Mouse (Mus musculus): ENCODE measurements at regions not wholly inside any gene's neighbourhood (a gene's known extent, or its start where the extent isn't known, plus 50 kb on each side); places are given as distances from the start of the nearest gene placed in this dataset.
"Not testable (repeated sequence)": the region's sequence is repeated elsewhere in the genome, so short reads cannot be mapped to it uniquely, and the experiment has no call there.

DNA sequence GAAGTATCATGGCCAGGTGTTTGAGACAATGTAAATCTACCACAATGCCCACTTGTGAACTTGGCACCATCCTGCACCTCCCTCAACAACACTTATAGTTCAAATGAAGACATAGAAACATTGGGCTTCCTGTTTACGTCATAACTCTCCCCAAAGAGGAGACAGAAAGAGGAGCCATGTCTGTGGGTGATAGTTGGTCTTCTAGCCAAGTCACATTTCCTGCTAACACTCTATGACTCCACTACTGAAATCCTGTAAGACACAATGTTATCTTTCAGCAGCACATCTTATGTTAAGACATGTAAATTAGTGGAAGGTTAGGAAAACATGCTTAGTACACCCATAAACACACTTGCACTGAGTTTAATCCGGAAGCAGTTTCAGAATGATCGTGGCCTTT lies 451.4 kb downstream of the Dad1 start:
- DNase-seq (ENCODE audit: low read depth, low spot score), result no peak

DNA sequence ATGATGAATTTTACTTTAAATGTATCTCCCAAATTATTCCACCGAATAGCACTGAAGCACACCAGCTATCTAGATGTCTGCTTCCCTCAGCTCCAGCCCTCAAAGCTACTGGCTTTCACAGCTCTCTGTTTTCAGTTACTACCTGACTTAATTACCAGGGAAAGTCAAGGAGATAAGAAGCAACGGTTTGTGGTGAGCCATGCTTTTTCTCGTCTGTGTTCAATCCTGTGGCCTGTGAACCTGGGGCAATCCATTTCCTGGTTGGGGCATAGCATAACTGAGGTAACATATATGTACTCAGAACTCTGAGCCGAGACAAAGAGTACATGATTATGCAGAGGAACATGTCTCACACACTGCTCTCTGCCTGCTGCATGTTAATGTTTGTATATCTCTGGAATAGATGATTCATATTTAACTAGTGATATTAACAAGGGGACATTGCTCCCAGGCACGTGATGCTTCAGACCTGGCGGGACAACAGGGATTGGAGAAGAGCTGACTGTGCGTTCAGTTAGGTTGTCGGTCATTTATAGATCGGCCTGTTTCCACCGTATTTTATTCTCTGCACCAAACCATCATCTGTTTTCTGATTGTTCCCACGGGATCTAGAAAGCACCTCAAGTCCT lies 453.3 kb downstream of the Dad1 start:
- no peak for DNase-seq (ENCODE audit: low read depth, low spot score)

DNA sequence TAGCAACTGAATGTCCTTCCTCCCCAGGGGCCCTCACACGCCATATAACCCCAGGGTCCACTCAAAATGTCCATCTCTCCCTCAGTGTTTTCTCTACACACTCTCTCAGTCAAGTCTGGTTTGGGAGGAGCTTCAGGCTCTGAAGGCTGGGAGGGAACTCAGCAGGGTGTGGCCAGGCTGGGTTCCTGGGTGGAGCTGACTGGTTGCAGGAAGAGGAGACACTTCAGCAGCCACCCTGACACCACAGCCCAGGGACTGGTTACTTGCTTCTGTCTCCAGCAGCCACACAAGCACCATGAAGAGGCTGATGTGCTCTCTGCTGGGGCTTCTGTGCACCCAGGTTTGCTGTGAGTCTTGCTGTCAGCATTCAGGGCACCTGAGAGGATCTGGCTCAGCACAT lies 458.7 kb downstream of the Dad1 start:
- not testable (repeated sequence) for DNase-seq (ENCODE audit: low read depth, low spot score)

DNA sequence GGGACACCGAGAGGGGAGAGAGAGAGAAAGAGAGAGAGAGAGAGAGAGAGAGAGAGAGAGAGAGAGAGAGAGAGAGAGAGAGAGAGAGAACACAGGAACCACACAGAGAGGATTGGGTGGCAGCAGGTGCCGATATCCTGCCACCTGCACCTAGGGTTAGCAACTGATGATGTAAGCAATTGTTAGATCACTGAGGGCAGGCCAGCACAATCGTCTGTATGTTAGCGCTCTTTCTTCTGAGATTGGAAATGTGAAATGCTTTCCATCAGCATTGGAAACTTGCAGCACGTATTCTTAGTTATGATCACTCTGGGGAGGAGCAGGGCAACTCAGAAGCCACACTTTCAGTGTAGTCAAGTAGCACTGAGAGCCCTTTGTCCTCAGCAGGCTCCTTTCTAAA lies 459.4 kb downstream of the Dad1 start:
- no peak for DNase-seq (ENCODE audit: low read depth, low spot score)

DNA sequence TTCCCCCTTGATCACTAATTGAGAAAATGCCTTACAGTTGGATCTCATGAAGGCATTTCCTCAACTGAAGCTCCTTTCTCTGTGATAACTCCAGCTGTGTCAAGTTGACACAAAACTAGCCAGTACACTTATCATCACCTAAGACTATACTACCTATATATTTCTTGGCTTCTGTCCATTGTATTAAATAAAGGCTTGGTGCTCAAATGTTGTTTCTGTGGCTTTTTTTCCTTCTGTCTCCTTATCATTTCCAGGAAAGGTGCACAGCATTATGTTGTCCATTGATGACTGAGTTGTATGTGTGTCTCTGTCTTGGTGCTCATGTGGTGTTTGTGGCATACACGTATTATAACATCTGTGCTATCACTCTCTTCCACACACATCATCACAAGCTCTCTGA lies 461.5 kb downstream of the Dad1 start:
- not testable (repeated sequence) for DNase-seq (ENCODE audit: low read depth, low spot score)

DNA sequence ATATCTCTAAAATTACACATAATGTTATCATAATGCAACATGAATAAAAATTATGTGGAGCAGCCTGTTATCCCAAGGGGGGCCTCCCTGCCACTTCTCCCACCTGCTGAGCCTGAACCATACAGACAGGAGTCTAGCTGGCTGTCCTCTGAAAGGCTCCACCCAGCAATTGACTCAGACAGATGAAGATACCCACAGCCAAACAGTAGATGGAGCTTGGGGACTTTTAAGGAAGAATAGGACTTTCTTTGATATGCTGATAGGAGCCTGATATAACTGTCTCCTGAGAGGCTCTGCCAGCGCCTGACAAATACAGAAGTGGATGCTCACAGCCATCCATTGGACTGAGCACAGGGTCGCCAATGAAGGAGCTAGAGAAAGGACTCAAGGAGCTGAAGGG lies 468.4 kb downstream of the Dad1 start:
- not testable (repeated sequence) for DNase-seq (ENCODE audit: low read depth, low spot score)

DNA sequence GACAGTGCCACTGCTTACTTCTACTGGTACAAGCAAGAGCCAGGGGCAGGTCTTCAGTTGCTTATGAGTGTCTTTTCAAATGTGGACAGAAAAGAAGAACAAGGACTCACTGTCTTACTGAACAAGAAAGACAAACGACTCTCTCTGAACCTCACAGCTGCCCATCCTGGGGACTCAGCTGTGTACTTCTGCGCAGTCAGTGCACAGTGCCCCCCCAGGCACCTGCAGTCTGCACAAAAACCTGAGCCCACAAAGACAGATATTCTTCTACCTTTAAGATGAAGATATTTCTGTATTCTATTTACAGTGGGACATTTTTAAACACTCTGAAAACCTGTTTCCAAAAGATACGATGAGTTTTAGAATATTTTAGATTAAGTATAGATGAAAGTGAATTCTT lies 476.5 kb downstream of the Dad1 start:
- DNase-seq (ENCODE audit: low read depth, low spot score), result no peak

DNA sequence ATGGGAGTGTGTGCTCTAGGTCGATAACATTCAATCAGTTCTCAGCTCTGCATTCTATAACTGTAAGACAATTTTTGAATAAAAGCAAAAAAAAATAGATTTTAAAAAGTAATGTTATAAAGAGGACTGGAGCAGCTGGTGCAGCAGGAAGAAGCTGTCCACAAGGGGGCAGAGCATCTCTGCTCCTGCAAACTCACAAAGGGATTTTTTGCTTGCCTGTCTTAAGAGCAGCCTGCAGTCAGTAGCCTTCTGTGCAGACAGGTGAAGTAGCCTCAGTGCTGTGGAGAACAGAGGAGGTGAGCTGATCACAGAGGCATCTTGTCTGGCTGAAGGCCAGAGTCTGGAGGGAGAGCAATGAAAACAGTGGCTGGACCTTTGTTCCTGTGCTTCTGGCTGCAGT lies 477.2 kb downstream of the Dad1 start:
- DNase-seq (ENCODE audit: low read depth, low spot score), result peak; percentile 23

DNA sequence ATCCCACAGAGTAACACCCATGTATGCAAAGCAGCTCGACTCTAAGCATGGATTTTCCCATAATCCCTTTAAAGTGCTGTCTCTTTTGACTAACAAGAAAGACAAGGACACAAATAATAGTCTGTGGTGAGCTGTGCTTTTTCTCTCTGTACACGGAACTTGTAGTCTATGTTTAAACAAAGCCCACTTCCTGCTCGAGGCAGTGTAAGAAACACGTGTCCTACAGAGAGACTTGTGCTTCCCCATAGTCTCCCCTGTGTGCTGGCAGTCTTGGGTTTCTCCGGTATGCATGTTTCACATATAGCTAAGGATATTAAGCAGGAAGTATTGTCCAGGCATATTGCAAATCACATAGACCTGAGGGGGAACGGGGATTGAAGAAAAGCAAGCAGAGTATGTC lies 487.4 kb downstream of the Dad1 start:
- not testable (repeated sequence) for DNase-seq (ENCODE audit: low read depth, low spot score)

DNA sequence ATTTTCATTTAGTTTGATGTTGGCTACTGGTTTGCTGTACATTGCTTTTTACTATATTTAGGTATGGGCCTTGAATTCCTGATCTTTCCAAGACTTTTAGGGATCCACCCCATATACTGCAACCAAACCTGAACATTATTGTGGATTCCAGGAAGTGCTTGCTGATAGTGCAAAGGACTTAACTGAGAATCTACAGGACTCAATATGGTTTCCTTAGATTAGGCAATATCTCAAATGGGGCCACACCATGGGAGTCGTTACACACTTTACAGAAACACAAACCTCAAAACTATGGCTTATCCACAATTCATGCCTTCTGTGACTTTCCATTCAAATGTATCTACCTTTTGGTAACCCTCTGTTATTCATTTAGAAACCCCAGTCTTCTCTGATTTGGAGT lies 488.0 kb downstream of the Dad1 start:
- not testable (repeated sequence) for DNase-seq (ENCODE audit: low read depth, low spot score)

DNA sequence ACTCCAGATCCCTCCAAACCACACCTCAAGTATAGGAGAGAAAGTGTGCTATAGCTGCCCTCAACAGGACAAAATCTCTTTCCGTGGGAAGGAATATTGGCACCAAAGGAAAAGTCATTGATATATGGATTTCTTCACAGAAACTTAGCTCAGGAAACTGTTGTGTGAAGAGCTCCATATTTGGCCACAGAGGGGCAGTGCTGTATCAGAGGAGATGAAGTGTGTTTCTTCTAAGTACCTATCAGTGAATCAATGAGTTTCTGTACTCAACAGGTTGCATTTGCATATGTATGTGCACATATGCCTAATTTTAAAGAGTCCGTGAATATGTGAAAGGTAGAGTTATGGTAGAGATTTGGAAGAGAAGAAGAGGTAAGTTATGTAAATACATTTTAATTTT lies 493.3 kb downstream of the Dad1 start:
- DNase-seq (ENCODE audit: low read depth, low spot score), result not testable (repeated sequence)

DNA sequence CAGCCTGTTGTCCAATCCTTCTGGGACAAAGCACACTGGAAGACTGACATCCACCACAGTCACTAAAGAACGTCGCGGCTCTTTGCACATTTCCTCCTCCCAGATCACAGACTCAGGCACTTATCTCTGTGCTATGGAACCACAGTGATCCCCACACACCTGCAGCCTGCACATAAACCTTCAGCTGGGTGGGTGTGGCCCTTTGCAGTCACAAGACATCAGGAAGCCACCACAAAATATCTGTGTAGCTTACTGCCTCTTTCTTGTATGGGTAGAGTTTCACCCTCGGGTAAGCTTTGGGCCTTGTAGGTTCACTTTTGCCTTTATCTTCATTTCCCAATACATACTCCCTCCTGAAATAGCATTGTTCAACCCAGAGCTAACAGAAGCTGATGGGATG lies 496.1 kb downstream of the Dad1 start:
- not testable (repeated sequence) for DNase-seq (ENCODE audit: low read depth, low spot score)

DNA sequence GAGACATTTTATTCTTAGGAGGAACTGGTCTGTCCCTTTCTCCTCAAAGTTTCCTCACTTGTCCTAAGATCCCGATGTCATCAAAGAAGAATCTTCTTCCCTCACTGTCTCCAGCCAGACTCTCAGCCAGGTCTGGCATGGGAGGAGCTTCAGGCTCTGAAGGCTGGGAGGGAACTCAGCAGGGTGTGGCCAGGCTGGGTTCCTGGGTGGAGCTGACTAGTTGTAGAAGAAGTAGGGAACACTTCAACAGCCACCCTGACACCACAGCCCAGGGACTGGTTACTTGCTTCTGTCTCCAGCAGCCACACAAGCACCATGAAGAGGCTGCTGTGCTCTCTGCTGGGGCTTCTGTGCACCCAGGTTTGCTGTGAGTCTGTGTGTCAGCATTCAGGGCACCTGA lies 496.8 kb downstream of the Dad1 start:
- not testable (repeated sequence) for DNase-seq (ENCODE audit: low read depth, low spot score)

DNA sequence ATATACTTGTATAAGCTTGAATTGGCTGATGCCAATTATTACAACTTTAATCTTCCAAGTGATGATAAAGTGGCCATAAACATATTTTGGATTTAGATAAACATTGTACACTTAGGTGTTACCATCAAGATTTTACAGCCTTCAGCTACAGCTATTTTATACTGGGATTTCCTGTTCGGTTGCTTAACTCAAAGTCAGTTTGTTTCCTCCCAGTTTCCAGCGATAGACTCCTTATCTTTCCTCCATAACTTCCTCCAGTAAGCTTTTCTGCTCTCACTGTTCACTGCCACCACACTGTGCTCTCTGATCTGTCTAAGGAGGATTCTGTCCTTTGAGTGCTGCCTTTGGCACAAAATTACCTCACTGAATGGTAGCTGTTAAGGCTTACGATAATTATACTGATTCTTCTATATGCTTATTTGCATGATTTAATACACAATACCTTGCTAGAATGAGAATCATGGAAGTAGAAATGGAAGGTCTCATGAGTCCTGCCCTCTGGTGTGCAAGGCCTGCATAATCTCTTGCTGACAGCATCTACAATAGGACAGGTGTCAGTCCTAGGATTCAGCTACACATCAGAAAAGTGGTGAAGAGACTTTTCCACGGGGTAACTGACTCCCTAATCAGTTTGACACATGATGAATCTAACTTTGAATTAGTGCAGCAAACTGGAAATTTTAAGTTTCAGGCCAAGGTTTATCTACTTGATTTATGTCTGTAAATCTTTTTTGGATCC lies 503.0 kb downstream of the Dad1 start:
- DNase-seq (ENCODE audit: low read depth, low spot score), result no peak

DNA sequence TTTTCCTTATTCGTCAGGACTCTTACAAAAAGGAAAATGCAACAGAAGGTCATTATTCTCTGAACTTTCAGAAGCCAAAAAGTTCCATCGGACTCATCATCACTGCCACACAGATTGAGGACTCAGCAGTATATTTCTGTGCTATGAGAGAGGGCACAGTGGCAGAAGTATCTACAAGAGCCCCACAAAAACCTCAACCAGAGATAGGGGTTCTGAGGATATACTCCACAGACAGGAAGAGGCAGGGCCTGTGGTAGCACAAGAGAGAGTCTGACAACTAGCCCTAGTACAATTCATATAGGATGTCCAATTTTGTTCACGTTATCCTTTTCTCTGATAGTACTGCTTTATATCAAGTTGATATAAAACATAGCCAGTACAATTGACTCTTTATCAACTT lies 510.4 kb downstream of the Dad1 start:
- DNase-seq (ENCODE audit: low read depth, low spot score), result not testable (repeated sequence)

DNA sequence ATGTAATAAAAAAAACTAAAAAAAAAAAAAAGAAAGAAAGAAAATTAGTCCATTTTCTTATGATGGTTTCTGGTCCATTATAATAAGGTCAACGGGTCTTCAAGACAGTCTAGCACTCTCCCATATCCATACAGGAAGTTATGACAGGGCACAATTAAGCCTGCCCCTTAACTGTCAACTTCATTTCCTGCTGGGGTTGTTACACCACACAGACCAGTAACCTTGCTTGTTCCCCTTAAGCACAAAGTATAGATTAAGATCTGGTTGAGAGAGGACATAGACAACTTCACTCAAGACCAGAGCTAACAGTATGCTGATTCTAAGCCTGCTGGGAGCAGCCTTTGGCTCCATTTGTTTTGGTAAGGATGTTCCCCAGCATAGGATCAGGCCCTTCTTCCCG lies 511.0 kb downstream of the Dad1 start:
- DNase-seq (ENCODE audit: low read depth, low spot score), result not testable (repeated sequence)

DNA sequence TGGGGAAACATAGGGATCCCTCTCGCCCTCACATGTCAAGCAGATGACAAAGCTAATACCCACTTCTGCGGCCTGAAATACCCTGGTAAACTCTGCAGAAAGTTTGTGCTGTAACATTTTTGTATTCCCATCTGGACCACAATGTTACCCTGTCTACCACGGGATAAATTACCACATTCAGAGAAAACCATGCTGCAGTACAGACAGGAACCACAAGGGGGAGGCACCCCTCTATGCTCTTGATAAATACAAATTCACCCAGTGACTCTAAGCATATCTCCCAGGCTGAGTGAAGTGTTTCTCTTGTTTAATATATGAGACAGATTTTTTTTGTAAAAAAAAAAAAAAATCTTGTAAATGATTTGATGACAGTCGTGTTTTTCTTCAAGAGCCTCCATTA lies 512.7 kb downstream of the Dad1 start:
- DNase-seq (ENCODE audit: low read depth, low spot score), result not testable (repeated sequence)

DNA sequence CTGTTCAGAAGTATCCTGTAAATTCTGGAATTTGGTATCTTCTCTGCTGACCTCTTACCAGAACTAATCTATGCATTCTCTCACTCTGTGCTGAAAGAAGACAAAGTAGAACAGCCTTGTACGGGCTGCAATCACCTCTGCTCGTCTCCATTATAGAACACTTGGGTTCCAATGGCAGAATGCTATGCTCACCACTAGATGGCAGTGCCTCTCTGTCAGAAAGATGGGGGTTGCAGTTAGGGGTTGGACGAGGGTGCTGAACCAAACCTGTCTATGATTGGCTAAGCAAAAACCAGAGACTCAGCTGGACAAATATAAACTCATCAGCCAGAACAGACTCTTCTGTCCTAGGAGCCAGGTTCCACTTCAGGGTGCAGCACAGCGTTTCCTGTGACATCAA lies 515.9 kb downstream of the Dad1 start:
- DNase-seq (ENCODE audit: low read depth, low spot score), result not testable (repeated sequence)

DNA sequence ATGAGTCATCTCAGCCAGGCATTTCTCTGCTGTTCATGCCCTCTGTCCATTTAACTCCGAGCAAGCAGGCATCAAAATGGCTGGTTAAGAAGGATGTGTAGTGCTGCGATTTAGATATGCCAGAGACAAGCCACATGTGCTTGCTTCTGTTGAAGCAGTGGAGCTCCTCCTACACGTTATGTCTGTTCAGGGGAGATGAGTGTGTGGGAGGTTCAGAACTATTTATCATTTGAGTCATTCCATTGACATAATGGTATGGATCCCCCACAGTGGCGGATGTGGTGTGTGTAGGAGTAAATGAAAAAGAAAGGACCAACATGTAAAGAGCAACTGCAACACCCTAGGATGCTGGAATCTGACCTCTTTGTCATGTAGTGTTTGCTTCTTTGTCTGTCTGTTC lies 517.6 kb downstream of the Dad1 start:
- DNase-seq (ENCODE audit: low read depth, low spot score), result peak; percentile 2

DNA sequence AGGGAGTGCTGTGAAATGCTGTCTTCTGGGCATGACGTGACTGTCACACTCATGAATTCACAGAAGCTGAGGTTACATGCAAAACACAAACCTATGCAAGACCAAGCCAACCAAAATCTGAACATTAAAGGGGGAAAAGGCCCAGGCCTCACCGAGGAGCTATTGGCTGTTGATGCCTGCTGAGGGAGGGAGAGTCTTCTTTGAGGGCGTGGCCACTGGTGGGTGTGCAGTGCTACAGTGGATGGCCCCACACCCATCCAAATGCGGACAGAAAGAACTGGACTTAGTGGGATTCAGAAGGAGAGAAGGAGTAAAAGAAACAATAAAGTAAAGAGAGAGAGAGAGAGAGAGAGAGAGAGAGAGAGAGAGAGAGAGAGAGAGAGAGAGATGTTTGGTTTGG lies 522.3 kb downstream of the Dad1 start:
- not testable (repeated sequence) for DNase-seq (ENCODE audit: low read depth, low spot score)

DNA sequence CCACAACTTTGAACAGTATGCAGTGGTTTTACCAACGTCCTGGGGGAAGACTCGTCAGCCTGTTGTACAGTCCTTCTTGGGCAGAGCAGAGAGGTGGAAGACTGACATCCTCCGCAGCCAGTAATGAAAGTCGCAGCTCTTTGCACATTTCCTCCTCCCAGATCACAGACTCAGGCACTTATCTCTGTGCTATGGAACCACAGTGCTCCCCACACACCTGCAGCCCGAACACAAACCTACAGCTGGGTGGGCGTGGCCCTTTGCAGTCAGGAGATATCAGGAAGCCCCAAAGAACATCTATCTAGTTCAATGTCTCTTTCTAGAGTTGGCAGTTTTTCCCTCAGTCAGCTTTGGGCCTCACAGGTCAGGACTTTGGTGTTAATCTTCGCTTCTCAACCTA lies 524.0 kb downstream of the Dad1 start:
- DNase-seq (ENCODE audit: low read depth, low spot score), result not testable (repeated sequence)

DNA sequence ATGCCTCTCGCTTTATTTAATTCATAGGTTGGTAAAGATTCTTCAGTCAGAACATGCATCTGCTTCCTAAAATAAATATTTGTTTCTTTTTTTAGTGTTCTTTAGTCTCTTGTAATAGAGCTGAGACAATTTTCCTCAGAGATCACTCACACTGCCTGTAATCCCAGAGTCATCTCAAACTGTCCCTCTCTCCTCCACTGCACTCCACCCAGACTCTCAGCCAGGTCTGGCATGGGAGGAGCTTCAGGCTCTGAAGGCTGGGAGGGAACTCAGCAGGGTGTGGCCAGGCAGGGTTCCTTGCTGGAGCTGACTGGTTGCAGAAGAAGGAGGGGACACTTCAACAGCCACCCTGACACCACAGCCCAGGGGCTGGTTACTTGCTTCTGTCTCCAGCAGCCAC lies 524.8 kb downstream of the Dad1 start:
- DNase-seq (ENCODE audit: low read depth, low spot score), result not testable (repeated sequence)

DNA sequence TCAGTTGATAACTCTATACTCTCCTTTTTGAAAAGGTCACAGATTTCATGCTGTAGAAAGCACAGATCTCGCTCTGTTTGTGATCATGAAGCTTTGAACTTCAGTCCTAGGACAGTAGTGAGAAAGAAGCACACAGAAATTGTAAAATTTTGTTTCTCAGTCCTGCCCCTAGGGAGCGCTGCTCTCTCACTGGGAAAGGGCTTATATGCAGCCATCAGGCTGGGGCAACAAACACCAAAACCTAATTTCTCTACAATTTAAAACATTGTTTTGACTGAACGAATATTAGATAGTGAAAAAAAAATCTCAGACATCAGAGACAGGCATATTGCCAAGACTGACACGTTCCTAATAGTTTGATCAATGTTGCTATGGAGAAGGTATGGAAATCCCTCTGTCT lies 527.0 kb downstream of the Dad1 start:
- DNase-seq (ENCODE audit: low read depth, low spot score), result not testable (repeated sequence)
